ENCODE assay signal across 15 mouse cellular contexts in the genomic region with DNA sequence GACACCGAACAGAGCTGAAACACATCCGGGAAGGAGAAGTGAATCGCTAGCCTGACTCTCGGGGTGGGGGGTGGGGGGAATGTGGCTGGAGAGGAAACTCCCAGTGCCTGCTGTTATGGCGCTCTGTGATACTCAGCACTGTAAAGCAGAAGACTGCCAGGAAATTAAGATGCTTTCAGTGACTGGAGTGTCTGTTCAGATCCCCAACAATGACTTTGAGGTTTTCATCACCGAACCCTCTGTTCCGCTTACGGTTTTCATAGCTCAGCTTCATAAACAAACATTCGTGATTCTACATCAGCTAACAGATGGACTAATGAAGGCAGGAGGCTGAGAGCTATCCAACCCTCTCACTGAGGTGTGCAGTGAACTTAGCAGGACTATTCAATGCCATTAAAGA. TPM values are rescaled to one million over a fixed set of nuclear protein-coding genes. Genes with fewer than 3 reads are reported as not detected.
DNase-seq lines count a peak whose midpoint lies in the region; ATAC-seq and TF ChIP-seq lines count a peak whose summit lies in the region.
"Had no signal": no experiment of that assay in that cellular context is flagged by ENCODE, and none has a peak within 500 bp of the region (broad histone marks: within the 10 kb centered on the region; RNA-seq: fewer than 3 reads in every experiment).

No protein-coding gene starts in this region.

- TF ChIP-seq CTCF in heart, adult 2 months (IDR thresholded peaks at IDR 0.05): no peak
- no peak for TF ChIP-seq CTCF in lung, adult 2 months (IDR thresholded peaks at IDR 0.05; ENCODE audit: insufficient read depth, low read length)
- TF ChIP-seq CTCF in stomach, postnatal 0 days (IDR thresholded peaks at IDR 0.05; ENCODE audit: low read depth): no peak

- H3K9ac ChIP-seq in heart, adult 2 months (ENCODE audit: low read depth, low read length): 0 out of 2 replicates have a peak overlapping the region, but pooled peaks have one; percentile 8
- H3K9ac ChIP-seq in lung, embryonic 16.5 days (ENCODE audit: low read length): no peak overlapping the region
- H3K9ac ChIP-seq in intestine, embryonic 16.5 days (ENCODE audit: low read depth, low read length): no peak overlapping the region; the same call in 1 of the 2 replicates
- H3K9ac ChIP-seq in stomach, postnatal 0 days (ENCODE audit: low read length): no peak overlapping the region

- no peak for TF ChIP-seq POLR2A in heart, adult 2 months (IDR thresholded peaks at IDR 0.05; ENCODE audit: insufficient read depth, low read depth, low read length)
- no peak for TF ChIP-seq POLR2A in lung, adult 2 months (IDR thresholded peaks at IDR 0.05; ENCODE audit: borderline replicate concordance, extremely low read depth, low read depth, low read length)

- intact Hi-C loops in heart, adult 2 months (cut with DNase I): loop anchor here (5.0 kb wide), 1 partner anchor 230 kb away; a partner anchor contains a TSS
- intact Hi-C loops in heart, postnatal 10 days (cut with DNase I): no loop called here

- 32% methylated on average over 9 of the region's 9 CpGs for WGBS in heart, adult 2 months
- 35% methylated on average over 9 of the region's 9 CpGs for WGBS in lung, embryonic 16.5 days
- 23% methylated on average over 9 of the region's 9 CpGs for WGBS in lung, adult 2 months
- 48% methylated on average over 9 of the region's 9 CpGs for WGBS in intestine, embryonic 16.5 days
- 44% methylated on average over 9 of the region's 9 CpGs for WGBS in stomach, postnatal 0 days

- H3K79me2 ChIP-seq in heart, adult 2 months (replicated peaks; ENCODE audit: control insufficient read depth, insufficient read depth, low read length): no peaks in the 10 kb centered on the region

- H3K4me1 ChIP-seq in heart, adult 2 months (ENCODE audit: control insufficient read depth, insufficient read depth, low read length): peaks cover 5% of the 10 kb centered on the region
- H3K4me1 ChIP-seq in lung, embryonic 16.5 days (replicated peaks; ENCODE audit: control insufficient read depth, insufficient read depth, low read length): no peaks in the 10 kb centered on the region
- H3K4me1 ChIP-seq in lung, adult 2 months (ENCODE audit: control insufficient read depth, insufficient read depth, low read length): no peaks in the 10 kb centered on the region
- H3K4me1 ChIP-seq in intestine, embryonic 16.5 days (ENCODE audit: control insufficient read depth, insufficient read depth, low read length): no peaks in the 10 kb centered on the region; the same call in 1 of the 2 replicates
- H3K4me1 ChIP-seq in stomach, postnatal 0 days (replicated peaks; ENCODE audit: control insufficient read depth, insufficient read depth): no peaks in the 10 kb centered on the region

- no peak for TF ChIP-seq EP300 in heart, adult 2 months (IDR thresholded peaks at IDR 0.05; ENCODE audit: insufficient read depth, low read depth, low read length)
- no peak for TF ChIP-seq EP300 in stomach, postnatal 0 days (optimal IDR thresholded peaks at IDR 0.05)

- H3K27me3 ChIP-seq in heart, adult 2 months (ENCODE audit: control insufficient read depth, insufficient read depth, low read length): peaks cover 2% of the 10 kb centered on the region; the same call in 1 of the 2 replicates
- H3K27me3 ChIP-seq in lung, embryonic 16.5 days (ENCODE audit: control insufficient read depth, insufficient read depth, low read depth, low read length): peaks cover 2% of the 10 kb centered on the region; the same call in 1 of the 2 replicates
- no peaks in the 10 kb centered on the region for H3K27me3 ChIP-seq in intestine, embryonic 16.5 days (replicated peaks; ENCODE audit: control insufficient read depth, insufficient read depth, low read length)
- no peaks in the 10 kb centered on the region for H3K27me3 ChIP-seq in stomach, postnatal 0 days (ENCODE audit: control insufficient read depth, insufficient read depth, low read length)

- peak overlapping the region; percentile 28 for H3K4me2 ChIP-seq in lung, embryonic 16.5 days (ENCODE audit: low read depth, low read length)
- H3K4me2 ChIP-seq in intestine, embryonic 16.5 days (ENCODE audit: low read depth, low read length): peak overlapping the region; percentile 25; the same call in 1 of the 2 replicates
- peak overlapping the region; percentile 25; the same call in 1 of the 2 replicates for H3K4me2 ChIP-seq in stomach, postnatal 0 days (replicated peaks; ENCODE audit: low read depth)

- H3K4me3 ChIP-seq in heart, adult 2 months: 0 out of 2 replicates have a peak overlapping the region, but pooled peaks have one; percentile 24
- peak overlapping the region; percentile 11 for H3K4me3 ChIP-seq in lung, embryonic 16.5 days (ENCODE audit: low read length)
- H3K4me3 ChIP-seq in lung, adult 2 months (replicated peaks; ENCODE audit: extremely low read depth, low read depth, low read length): no peak overlapping the region
- H3K4me3 ChIP-seq in intestine, embryonic 16.5 days (ENCODE audit: low read length): no peak overlapping the region
- no peak overlapping the region for H3K4me3 ChIP-seq in stomach, postnatal 0 days (ENCODE audit: low read depth, low read length)
- H3K4me3 ChIP-seq: myocyte had no signal

- H3K9me3 ChIP-seq in lung, embryonic 16.5 days (ENCODE audit: control insufficient read depth, low read length): no peaks in the 10 kb centered on the region
- no peaks in the 10 kb centered on the region for H3K9me3 ChIP-seq in intestine, embryonic 16.5 days (ENCODE audit: control insufficient read depth, low read length)
- H3K9me3 ChIP-seq in stomach, postnatal 0 days (ENCODE audit: control insufficient read depth, low read length): no peaks in the 10 kb centered on the region

- ATAC-seq in lung, embryonic 16.5 days (ENCODE audit: low read depth): no peak
- no peak for ATAC-seq in intestine, embryonic 16.5 days
- ATAC-seq in stomach, postnatal 0 days (ENCODE audit: low FRiP score, low TSS enrichment): no peak

- no peak for DNase-seq in heart, adult 2 months
- no peak for DNase-seq in heart, postnatal 10 days
- DNase-seq in lung, adult 2 months: no peak
- DNase-seq in stomach, postnatal 0 days (ENCODE audit: low spot score): no peak
- DNase-seq in layer of hippocampus, postnatal 25 days (ENCODE audit: extremely low spot score in 1 of 2, low spot score in 1 of 2): no peak
- no peak for DNase-seq in thymus, postnatal 0 days (ENCODE audit: low spot score)
- DNase-seq: gastrocnemius, postnatal 10 days; right cerebral cortex, adult 18-20 months; thymus, postnatal 14 days had no signal

- H3K27ac ChIP-seq in heart, adult 2 months: no peak overlapping the region
- no peak overlapping the region for H3K27ac ChIP-seq in lung, embryonic 16.5 days (ENCODE audit: low read length)
- H3K27ac ChIP-seq in intestine, embryonic 16.5 days (ENCODE audit: low read length): no peak overlapping the region
- H3K27ac ChIP-seq in stomach, postnatal 0 days (replicated peaks): no peak overlapping the region

- no peaks in the 10 kb centered on the region for H3K36me3 ChIP-seq in heart, adult 2 months (ENCODE audit: control insufficient read depth, insufficient read depth, low read length)
- H3K36me3 ChIP-seq in lung, embryonic 16.5 days (ENCODE audit: control insufficient read depth, insufficient read depth, low read length): no peaks in the 10 kb centered on the region
- no peaks in the 10 kb centered on the region for H3K36me3 ChIP-seq in intestine, embryonic 16.5 days (ENCODE audit: control insufficient read depth, insufficient read depth, low read length)
- H3K36me3 ChIP-seq in stomach, postnatal 0 days (ENCODE audit: control insufficient read depth, insufficient read depth, low read length): no peaks in the 10 kb centered on the region

RNA-seq across cellular contexts. Expression of a gene that starts 7.4 kb away (rescaled TPM):
- 1 to 10 TPM; 4.3 to 4.9 TPM for total RNA-seq in heart, adult 2 months (2021)
- polyA plus RNA-seq in heart, adult 2 months (2012; rRNA removed): 1.1 and 1.4 TPM in 2 replicates
- total RNA-seq in heart, postnatal 10 days (2021): 1 to 10 TPM; 4.7 to 5.8 TPM
- 1.1 and 1.2 TPM in 2 replicates for polyA plus RNA-seq in lung, embryonic 16.5 days (2015; fragmentation: Nextera tagmentation; extraction: Ambion mirVana)
- 0.59 and 0.75 TPM in 2 replicates for polyA plus RNA-seq in lung, adult 2 months (2012; rRNA removed)
- polyA plus RNA-seq in intestine, embryonic 16.5 days (2015; fragmentation: Nextera tagmentation; extraction: Ambion mirVana): 2.1 and 2.2 TPM in 2 replicates
- 1.5 and 1.8 TPM in 2 replicates for polyA plus RNA-seq in stomach, postnatal 0 days (2015; fragmentation: Nextera tagmentation; extraction: Ambion mirVana)
- 100 to 1,000 TPM; 139 to 149 TPM for total RNA-seq in layer of hippocampus, postnatal 25 days (2021)
- 0.22 and 0.29 TPM in 2 replicates for polyA plus RNA-seq in thymus, postnatal 0 days (2015; fragmentation: Nextera tagmentation; extraction: Ambion mirVana)

RNA-seq across cellular contexts. Expression of a gene that starts 34.5 kb away (rescaled TPM):
- not detected for total RNA-seq in heart, adult 2 months (2021)
- not detected in 2 replicates for polyA plus RNA-seq in heart, adult 2 months (2012; rRNA removed)
- total RNA-seq in heart, postnatal 10 days (2021): not detected
- polyA plus RNA-seq in lung, embryonic 16.5 days (2015; fragmentation: Nextera tagmentation; extraction: Ambion mirVana): not detected in 2 replicates
- polyA plus RNA-seq in lung, adult 2 months (2012; rRNA removed): not detected in 2 replicates
- polyA plus RNA-seq in intestine, embryonic 16.5 days (2015; fragmentation: Nextera tagmentation; extraction: Ambion mirVana): not detected in 2 replicates
- polyA plus RNA-seq in stomach, postnatal 0 days (2015; fragmentation: Nextera tagmentation; extraction: Ambion mirVana): not detected in 2 replicates
- not detected for total RNA-seq in layer of hippocampus, postnatal 25 days (2021)
- not detected in 2 replicates for polyA plus RNA-seq in thymus, postnatal 0 days (2015; fragmentation: Nextera tagmentation; extraction: Ambion mirVana)
- total RNA-seq: adrenal gland, adult 18-20 months; gastrocnemius, postnatal 10 days had no signal
- polyA plus RNA-seq: large intestine, adult 2 months; liver, embryonic 16.5 days; myocyte had no signal

Comparison
In these comparisons a context has a peak if more than half of its experiments do, and no peak if none do; other contexts are left out.
1. H3K4me3 ChIP-seq: peak in heart, adult 2 months (single experiment) and lung, embryonic 16.5 days (single experiment); none in lung, adult 2 months (single experiment), intestine, embryonic 16.5 days (single experiment) and stomach, postnatal 0 days (single experiment).
2. Peak in every context shown above with its lines, with median percentiles within 50 percentile points of each other: H3K4me2 ChIP-seq.